Mouse (Mus musculus): ENCODE measurements around the gene Gm36210.

- TF ChIP-seq CTCF (IDR thresholded peaks at IDR 0.05; ENCODE audit: control insufficient read depth, insufficient read depth, insufficient read length) (no peak), FOSL1 (IDR thresholded peaks at IDR 0.05; ENCODE audit: insufficient read depth, low read length, poor library complexity, severe bottlenecking) (no peak)
These were observed 30.5 kb upstream of the Gm36210 start for GRCm38 (mm10) chr7:4936832-4937231.

Measured in C2C12 (cell line).